Mouse (Mus musculus) natural killer cell, adult 2 months (primary cell): ENCODE measurements around the gene Olfr544.
"Not testable (repeated sequence)": the region's sequence is repeated elsewhere in the genome, so short reads cannot be mapped to it uniquely, and the experiment has no call there.

Experiments used
- DNase-seq, 2 experiments: peaks; one replicate each; pipeline ENCODE4 v3.0.0; 2022; ENCODE audit warnings: low spot score in 2 of 2

Olfr544 gene

GRCm38 (mm10) chr7:102488161-102488560 is at the start of gene Olfr544:
Gene Olfr544 (minus strand): TSS chr7:102488313.
- no peak for DNase-seq

- no peak for DNase-seq
Observed at GRCm38 (mm10) chr7:102534449-102534848, 46.3 kb upstream of the Olfr544 start, which contains the start of gene Olfr547. Gene Olfr547 (plus strand): TSS chr7:102534749.

- no peak for DNase-seq
Observed at GRCm38 (mm10) chr7:102529052-102529451, 40.9 kb upstream of the Olfr544 start.

GRCm38 (mm10) chr7:102517051-102517335 is 28.9 kb upstream of the Olfr544 start:
- DNase-seq = no peak

- DNase-seq = no peak
Observed at GRCm38 (mm10) chr7:102516261-102517050, 28.3 kb upstream of the Olfr544 start.

- no peak for DNase-seq
Observed at GRCm38 (mm10) chr7:102514144-102514543, 26.0 kb upstream of the Olfr544 start.

GRCm38 (mm10) chr7:102512814-102513435 is 24.8 kb upstream of the Olfr544 start:
- peak; percentile 52 to 78 for DNase-seq

GRCm38 (mm10) chr7:102511927-102512326 is 23.8 kb upstream of the Olfr544 start:
- no peak for DNase-seq

- DNase-seq = no peak
Observed at GRCm38 (mm10) chr7:102509726-102510125, 21.6 kb upstream of the Olfr544 start.

- DNase-seq = no peak
Observed at GRCm38 (mm10) chr7:102508666-102509065, 20.6 kb upstream of the Olfr544 start.

- DNase-seq = no peak
Observed at GRCm38 (mm10) chr7:102508066-102508465, 20.0 kb upstream of the Olfr544 start.

- peak; percentile 46 to 59 for DNase-seq
Observed at GRCm38 (mm10) chr7:102506848-102507247, 18.7 kb upstream of the Olfr544 start.

- no peak for DNase-seq
Observed at GRCm38 (mm10) chr7:102501986-102502385, 13.9 kb upstream of the Olfr544 start.

- DNase-seq = no peak
Observed at GRCm38 (mm10) chr7:102499473-102499872, 11.4 kb upstream of the Olfr544 start, which contains the start of gene Olfr545. Gene Olfr545 (minus strand): TSS chr7:102499573.

GRCm38 (mm10) chr7:102494416-102494815 is 6.3 kb upstream of the Olfr544 start:
- not testable (repeated sequence) for DNase-seq

GRCm38 (mm10) chr7:102486105-102486504 is 2.0 kb downstream of the Olfr544 start:
- DNase-seq = no peak

GRCm38 (mm10) chr7:102484766-102485165 is 3.3 kb downstream of the Olfr544 start:
- not testable (repeated sequence) for DNase-seq

- DNase-seq = no peak
Observed at GRCm38 (mm10) chr7:102483665-102484064, 4.4 kb downstream of the Olfr544 start.

GRCm38 (mm10) chr7:102481579-102481978 is 6.5 kb downstream of the Olfr544 start, which contains the start of gene Olfr543:
Gene Olfr543 (minus strand): TSS chr7:102481679.
- no peak for DNase-seq

GRCm38 (mm10) chr7:102480821-102481220 is 7.3 kb downstream of the Olfr544 start:
- no peak for DNase-seq

GRCm38 (mm10) chr7:102479368-102480078 is 8.6 kb downstream of the Olfr544 start:
- DNase-seq = no peak

GRCm38 (mm10) chr7:102478926-102479325 is 9.2 kb downstream of the Olfr544 start:
- DNase-seq = no peak
